Mouse (Mus musculus) gastrocnemius, adult 2 months (tissue): Measurements from ENCODE around the gene Nr4a1. TPM values are rescaled to one million over a fixed set of nuclear protein-coding genes. Genes with fewer than 3 reads are reported as not detected.

Experiments
- DNase-seq: peaks from one replicate; pipeline ENCODE4 v3.0.0; 2022
- H3K27ac ChIP-seq: fragments of 200-600 bp; 2 replicates; pipeline ENCODE4 v1.8.1; 2022; ENCODE audit warnings: mild to moderate bottlenecking
- H3K4me3 ChIP-seq: fragments of 200-600 bp; 2 replicates; pipeline ENCODE4 v1.8.1; 2022; ENCODE audit warnings: mild to moderate bottlenecking, moderate library complexity
- CTCF ChIP-seq: fragments of 200-600 bp; IDR thresholded peaks from 2 replicates; pipeline ENCODE4 v1.8.1; 2022; ENCODE audit warnings: antibody characterized with exemption, mild to moderate bottlenecking, moderate library complexity
- intact Hi-C: fragments of 180-260 bp; cut with DNase I; formaldehyde crosslinking; loops from one replicate; pipeline ENCODE4 v1.15.1; 2025
- total RNA-seq, 2 experiments: library from RNA; stranded (reverse); gene quantifications; 2 replicates each; pipeline ENCODE4 v1.2.3; 2021

The Nr4a1 gene
- total RNA-seq, 2 experiments from 2014 or later: 143 to 146 TPM

GRCm38 (mm10) chr15:101248029-101248710 lies 5.9 kb upstream of the Nr4a1 start:
- peak; percentile 73 for DNase-seq
- H3K27ac ChIP-seq: peak overlapping the region; percentile 98
- no peak for TF ChIP-seq CTCF
- intact Hi-C loops: no loop called here
- no peak overlapping the region for H3K4me3 ChIP-seq

GRCm38 (mm10) chr15:101250220-101250800 lies 3.8 kb upstream of the Nr4a1 start:
- Histone ChIP-seq H3K4me3 (no peak overlapping the region), H3K27ac (peak overlapping the region; percentile 40; the same call in 1 of the 2 replicates)
- DNase-seq: no peak
- TF ChIP-seq CTCF: no peak
- intact Hi-C loops: no loop called here

- intact Hi-C loops: no loop called here
- no peak for TF ChIP-seq CTCF
- Histone ChIP-seq H3K27ac (peak overlapping the region; percentile 95; the same call in 1 of the 2 replicates), H3K4me3 (no peak overlapping the region)
- DNase-seq: no peak
Observed at GRCm38 (mm10) chr15:101251930-101252329, 2.1 kb upstream of the Nr4a1 start.

GRCm38 (mm10) chr15:101252614-101253013 lies 1.5 kb upstream of the Nr4a1 start:
- H3K27ac ChIP-seq: peak overlapping the region; percentile 95
- TF ChIP-seq CTCF: no peak
- H3K4me3 ChIP-seq: no peak overlapping the region
- intact Hi-C loops: no loop called here
- peak; percentile 12 for DNase-seq

- Histone ChIP-seq H3K27ac (peak overlapping the region; percentile 95), H3K4me3 (peak overlapping the region; percentile 88)
- intact Hi-C loops: no loop called here
- no peak for TF ChIP-seq CTCF
- no peak for DNase-seq
Observed at GRCm38 (mm10) chr15:101253563-101253885, 545 bp upstream of the Nr4a1 start.

- peak; percentile 42 for DNase-seq
- H3K4me3 ChIP-seq: 0 out of 2 replicates have a peak overlapping the region, but pooled peaks have one; percentile 11
- TF ChIP-seq CTCF: no peak
- H3K27ac ChIP-seq: peak overlapping the region; percentile 95
- intact Hi-C loops: no loop called here
Observed at GRCm38 (mm10) chr15:101255842-101256462, 1.9 kb downstream of the Nr4a1 start.

GRCm38 (mm10) chr15:101256463-101257206 lies 2.6 kb downstream of the Nr4a1 start:
- peak overlapping the region; percentile 95 for H3K27ac ChIP-seq
- H3K4me3 ChIP-seq: no peak overlapping the region
- TF ChIP-seq CTCF: no peak
- DNase-seq: peak; percentile 13
- intact Hi-C loops: no loop called here

GRCm38 (mm10) chr15:101258420-101258819 lies 4.4 kb downstream of the Nr4a1 start:
- peak; percentile 28 for DNase-seq
- TF ChIP-seq CTCF: no peak
- intact Hi-C loops: no loop called here
- no peak overlapping the region for H3K4me3 ChIP-seq
- peak overlapping the region; percentile 95 for H3K27ac ChIP-seq

- TF ChIP-seq CTCF: 0 out of 2 replicates have a peak, but pooled peaks have one; percentile 16
- DNase-seq: peak; percentile 51
- Histone ChIP-seq H3K27ac (peak overlapping the region; percentile 95), H3K4me3 (no peak overlapping the region)
- intact Hi-C loops: loop anchor here (2.0 kb wide), 1 partner anchor 17 kb away; no protein-coding TSS in a partner anchor
Observed at GRCm38 (mm10) chr15:101259922-101260321, 5.9 kb downstream of the Nr4a1 start.

GRCm38 (mm10) chr15:101260387-101260786 lies 6.3 kb downstream of the Nr4a1 start:
- Histone ChIP-seq H3K4me3 (peak overlapping the region; percentile 86), H3K27ac (peak overlapping the region; percentile 95)
- TF ChIP-seq CTCF: no peak
- peak; percentile 97 for DNase-seq
- intact Hi-C loops: loop anchor here (2.0 kb wide), 1 partner anchor 18 kb away; no protein-coding TSS in a partner anchor

GRCm38 (mm10) chr15:101260874-101261622 lies 7.0 kb downstream of the Nr4a1 start:
- intact Hi-C loops: loop anchor here (2.0 kb wide), 1 partner anchor 18 kb away; no protein-coding TSS in a partner anchor
- peak; percentile 68 for DNase-seq
- TF ChIP-seq CTCF: no peak
- Histone ChIP-seq H3K27ac (peak overlapping the region; percentile 95), H3K4me3 (peak overlapping the region; percentile 86)

GRCm38 (mm10) chr15:101262502-101262901 lies 8.4 kb downstream of the Nr4a1 start:
- Histone ChIP-seq H3K27ac (peak overlapping the region; percentile 95), H3K4me3 (peak overlapping the region; percentile 86)

More at GRCm38 (mm10) chr15:101262502-101262901, 8.4 kb downstream of the Nr4a1 start:
- no peak for TF ChIP-seq CTCF
- DNase-seq: peak; percentile 63
- intact Hi-C loops: no loop called here
